Mouse (Mus musculus): ENCODE data around the gene 1700029P11Rik. TPM values are rescaled to one million over a fixed set of nuclear protein-coding genes. Genes with fewer than 3 reads are reported as not detected.

Gene 1700029P11Rik
- polyA plus RNA-seq (2015; fragmentation: Nextera tagmentation; extraction: Ambion mirVana), result not detected in 2 replicates

GRCm38 (mm10) chr15:81980321-81980720, at the start of gene 1700029P11Rik:
1700029P11Rik (plus strand) TSS chr15:81980540.
- 93% methylated on average over 23 of the region's 23 CpGs for WGBS
- H3K27ac ChIP-seq, result no peak within 1 kb of the TSS
- H3K27me3 ChIP-seq, result no peaks in the 10 kb centered on the region
- no peak within 1 kb of the TSS for H3K4me3 ChIP-seq
- no peak within 1 kb of the TSS for H3K9ac ChIP-seq
- ATAC-seq (ENCODE audit: insufficient number of reproducible peaks, insufficient read depth, low FRiP score, low TSS enrichment, low read depth), result no peak
- H3K4me2 ChIP-seq, result no peak within 1 kb of the TSS
- no peaks in the 10 kb centered on the region for H3K9me3 ChIP-seq
- H3K4me1 ChIP-seq, result no peaks in the 10 kb centered on the region
- no peaks in the 10 kb centered on the region for H3K36me3 ChIP-seq

GRCm38 (mm10) chr15:81932951-81933470, 47.3 kb upstream of the 1700029P11Rik start:
- H3K9me3 ChIP-seq, result no peaks in the 10 kb centered on the region
- ATAC-seq (ENCODE audit: insufficient number of reproducible peaks, insufficient read depth, low FRiP score, low TSS enrichment, low read depth), result no peak
- no peak overlapping the region for H3K9ac ChIP-seq
- H3K4me1 ChIP-seq, result peaks cover 18% of the 10 kb centered on the region
- no peak overlapping the region for H3K27ac ChIP-seq
- WGBS, result 43% methylated on average over 12 of the region's 12 CpGs
- H3K4me2 ChIP-seq, result no peak overlapping the region
- H3K36me3 ChIP-seq, result no peaks in the 10 kb centered on the region
- peaks cover 4% of the 10 kb centered on the region; the same call in 1 of the 2 replicates for H3K27me3 ChIP-seq
- no peak overlapping the region for H3K4me3 ChIP-seq

- Histone ChIP-seq H3K9ac (no peak overlapping the region), H3K36me3 (no peaks in the 10 kb centered on the region), H3K27me3 (peaks cover 4% of the 10 kb centered on the region; the same call in 1 of the 2 replicates), H3K4me3 (no peak overlapping the region), H3K4me2 (no peak overlapping the region), H3K9me3 (no peaks in the 10 kb centered on the region), H3K4me1 (peaks cover 21% of the 10 kb centered on the region), H3K27ac (no peak overlapping the region)
- 91% methylated on average over 1 of the region's 1 CpGs for WGBS
- ATAC-seq (ENCODE audit: insufficient number of reproducible peaks, insufficient read depth, low FRiP score, low TSS enrichment, low read depth), result no peak
Observed at GRCm38 (mm10) chr15:81933986-81934385, 46.4 kb upstream of the 1700029P11Rik start.

GRCm38 (mm10) chr15:81935869-81936637, 44.3 kb upstream of the 1700029P11Rik start:
- no peaks in the 10 kb centered on the region for H3K36me3 ChIP-seq
- no peaks in the 10 kb centered on the region for H3K9me3 ChIP-seq
- H3K9ac ChIP-seq, result peak overlapping the region; percentile 67
- WGBS, result 54% methylated on average over 7 of the region's 7 CpGs
- H3K4me1 ChIP-seq, result peaks cover 21% of the 10 kb centered on the region
- H3K27me3 ChIP-seq, result peaks cover 4% of the 10 kb centered on the region; the same call in 1 of the 2 replicates
- H3K4me3 ChIP-seq, result peak overlapping the region; percentile 51
- peak overlapping the region; percentile 71 for H3K4me2 ChIP-seq
- H3K27ac ChIP-seq, result 0 out of 2 replicates have a peak overlapping the region, but pooled peaks have one; percentile 2
- ATAC-seq (ENCODE audit: insufficient number of reproducible peaks, insufficient read depth, low FRiP score, low TSS enrichment, low read depth), result no peak

- H3K27me3 ChIP-seq, result peaks cover 4% of the 10 kb centered on the region; the same call in 1 of the 2 replicates
- peak within 1 kb of the TSS; percentile 51 for H3K4me3 ChIP-seq
- peak; percentile 59; the same call in 1 of the 2 replicates for ATAC-seq (ENCODE audit: insufficient number of reproducible peaks, insufficient read depth, low FRiP score, low TSS enrichment, low read depth)
- no peaks in the 10 kb centered on the region for H3K9me3 ChIP-seq
- WGBS, result 1% methylated on average over 12 of the region's 12 CpGs
- peak within 1 kb of the TSS; percentile 67 for H3K9ac ChIP-seq
- H3K27ac ChIP-seq, result peak within 1 kb of the TSS; percentile 2; the same call in 1 of the 2 replicates
- H3K36me3 ChIP-seq, result no peaks in the 10 kb centered on the region
- peak within 1 kb of the TSS; percentile 71 for H3K4me2 ChIP-seq
- peaks cover 21% of the 10 kb centered on the region for H3K4me1 ChIP-seq
Observed at GRCm38 (mm10) chr15:81936679-81937078, 43.7 kb upstream of the 1700029P11Rik start, which contains the start of gene Csdc2. Csdc2 (plus strand) TSS chr15:81936759.

- Histone ChIP-seq H3K36me3 (no peaks in the 10 kb centered on the region), H3K4me1 (peaks cover 21% of the 10 kb centered on the region)
- ATAC-seq (ENCODE audit: insufficient number of reproducible peaks, insufficient read depth, low FRiP score, low TSS enrichment, low read depth), result no peak
Observed at GRCm38 (mm10) chr15:81937098-81937972, 43.0 kb upstream of the 1700029P11Rik start.

GRCm38 (mm10) chr15:81938246-81938645, 42.1 kb upstream of the 1700029P11Rik start:
- ATAC-seq (ENCODE audit: insufficient number of reproducible peaks, insufficient read depth, low FRiP score, low TSS enrichment, low read depth), result no peak
- Histone ChIP-seq H3K4me3 (no peak overlapping the region), H3K9ac (no peak overlapping the region), H3K4me1 (peaks cover 24% of the 10 kb centered on the region), H3K4me2 (peak overlapping the region; percentile 71), H3K27me3 (peaks cover 4% of the 10 kb centered on the region; the same call in 1 of the 2 replicates), H3K36me3 (no peaks in the 10 kb centered on the region), H3K9me3 (no peaks in the 10 kb centered on the region), H3K27ac (no peak overlapping the region)
- 30% methylated on average over 2 of the region's 2 CpGs for WGBS

More at GRCm38 (mm10) chr15:81937098-81937972, 43.0 kb upstream of the 1700029P11Rik start:
- no peaks in the 10 kb centered on the region for H3K9me3 ChIP-seq
- peak overlapping the region; percentile 51 for H3K4me3 ChIP-seq
- H3K4me2 ChIP-seq, result peak overlapping the region; percentile 71
- peaks cover 4% of the 10 kb centered on the region; the same call in 1 of the 2 replicates for H3K27me3 ChIP-seq
- peak overlapping the region; percentile 2; the same call in 1 of the 2 replicates for H3K27ac ChIP-seq
- WGBS, result 9% methylated on average over 19 of the region's 19 CpGs
- peak overlapping the region; percentile 67 for H3K9ac ChIP-seq

GRCm38 (mm10) chr15:81939157-81939715, 41.1 kb upstream of the 1700029P11Rik start:
- no peak for ATAC-seq (ENCODE audit: insufficient number of reproducible peaks, insufficient read depth, low FRiP score, low TSS enrichment, low read depth)
- Histone ChIP-seq H3K4me3 (no peak overlapping the region), H3K4me2 (no peak overlapping the region), H3K27ac (no peak overlapping the region), H3K36me3 (no peaks in the 10 kb centered on the region), H3K4me1 (peaks cover 27% of the 10 kb centered on the region), H3K9ac (no peak overlapping the region), H3K9me3 (no peaks in the 10 kb centered on the region), H3K27me3 (peaks cover 4% of the 10 kb centered on the region; the same call in 1 of the 2 replicates)
- WGBS, result 86% methylated on average over 10 of the region's 10 CpGs

- Histone ChIP-seq H3K9ac (no peak overlapping the region), H3K36me3 (no peaks in the 10 kb centered on the region), H3K27ac (no peak overlapping the region), H3K27me3 (peaks cover 4% of the 10 kb centered on the region; the same call in 1 of the 2 replicates), H3K4me2 (no peak overlapping the region), H3K4me1 (peaks cover 27% of the 10 kb centered on the region), H3K9me3 (no peaks in the 10 kb centered on the region), H3K4me3 (no peak overlapping the region)
- 91% methylated on average over 4 of the region's 4 CpGs for WGBS
- ATAC-seq (ENCODE audit: insufficient number of reproducible peaks, insufficient read depth, low FRiP score, low TSS enrichment, low read depth), result no peak
Observed at GRCm38 (mm10) chr15:81939774-81940173, 40.6 kb upstream of the 1700029P11Rik start.

- Histone ChIP-seq H3K4me3 (no peak overlapping the region), H3K9ac (0 out of 2 replicates have a peak overlapping the region, but pooled peaks have one; percentile 11), H3K36me3 (no peaks in the 10 kb centered on the region), H3K27ac (no peak overlapping the region), H3K4me2 (no peak overlapping the region), H3K4me1 (peaks cover 27% of the 10 kb centered on the region), H3K9me3 (no peaks in the 10 kb centered on the region), H3K27me3 (peaks cover 4% of the 10 kb centered on the region; the same call in 1 of the 2 replicates)
- WGBS, result 92% methylated on average over 5 of the region's 5 CpGs
- ATAC-seq (ENCODE audit: insufficient number of reproducible peaks, insufficient read depth, low FRiP score, low TSS enrichment, low read depth), result no peak
Observed at GRCm38 (mm10) chr15:81940219-81940618, 40.1 kb upstream of the 1700029P11Rik start.

- Histone ChIP-seq H3K4me3 (no peak overlapping the region), H3K27ac (no peak overlapping the region), H3K36me3 (no peaks in the 10 kb centered on the region), H3K9me3 (no peaks in the 10 kb centered on the region), H3K4me1 (peaks cover 32% of the 10 kb centered on the region), H3K4me2 (no peak overlapping the region), H3K9ac (no peak overlapping the region), H3K27me3 (peaks cover 4% of the 10 kb centered on the region; the same call in 1 of the 2 replicates)
- WGBS, result 89% methylated on average over 2 of the region's 2 CpGs
- ATAC-seq (ENCODE audit: insufficient number of reproducible peaks, insufficient read depth, low FRiP score, low TSS enrichment, low read depth), result no peak
Observed at GRCm38 (mm10) chr15:81941010-81941409, 39.3 kb upstream of the 1700029P11Rik start.
